Mouse (Mus musculus) spleen, adult 2 months (tissue): ENCODE results near the gene Pnmal1.

ENCODE experiments used
- CTCF ChIP-seq: fragments of 200-500 bp; IDR thresholded peaks from 2 replicates; pipeline ENCODE4 v1.5.1; 2011; ENCODE audit warnings: mild to moderate bottlenecking, inconsistent platforms; ENCODE audit not compliant: insufficient read depth, insufficient read length, insufficient replicate concordance; ENCODE audit errors: extremely low read depth
- POLR2A ChIP-seq: fragments of 200-500 bp; IDR thresholded peaks from 2 replicates; pipeline ENCODE4 v1.6.1; 2011; ENCODE audit warnings: low read depth, low read length, inconsistent platforms

DNA sequence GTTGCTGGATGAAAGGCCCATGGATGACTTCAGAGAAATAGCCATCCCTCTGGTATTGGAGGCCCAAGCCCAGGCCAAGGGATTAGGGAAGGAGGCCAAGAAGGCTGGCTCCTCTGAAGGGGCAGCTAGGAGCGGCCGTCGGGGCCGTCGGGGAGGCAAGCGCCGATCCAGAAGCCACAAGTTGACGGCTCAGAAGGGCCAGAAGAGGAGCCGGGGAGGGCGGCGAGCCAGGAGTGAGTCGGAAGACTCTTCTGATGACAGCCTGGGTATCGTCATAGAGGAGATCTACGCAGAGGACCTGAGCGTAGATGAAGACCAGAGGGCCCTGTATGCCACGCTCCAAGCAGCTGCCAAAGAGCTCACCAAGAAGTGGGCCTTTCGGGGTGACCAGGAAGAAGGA is 14.1 kb upstream of the Pnmal1 start:
- no peak for TF ChIP-seq CTCF
- TF ChIP-seq POLR2A, result no peak
